Mouse (Mus musculus): ENCODE data around the gene Calhm5. TPM values are rescaled to one million over a fixed set of nuclear protein-coding genes. Genes with fewer than 3 reads are reported as not detected.

The Calhm5 gene
- polyA plus RNA-seq, 1 experiment from 2014 or later = 1.6 TPM

GRCm38 (mm10) chr10:34070999-34071492, 25.3 kb downstream of the Calhm5 start:
- no peaks in the 10 kb centered on the region for H3K9me3 ChIP-seq (ENCODE audit: control insufficient read depth, low read length)
- H3K4me1 ChIP-seq (ENCODE audit: control insufficient read depth in 2 of 2, insufficient read depth in 2 of 2, low read length in 2 of 2) = no peaks in the 10 kb centered on the region
- no peak overlapping the region for H3K4me3 ChIP-seq (ENCODE audit: control insufficient read depth in 1 of 2, insufficient read depth in 1 of 2, low read depth in 1 of 2, low read length in 2 of 2)
- H3K27ac ChIP-seq (replicated peaks in 1 of 2; ENCODE audit: control insufficient read depth in 1 of 2, insufficient read depth in 1 of 2, low read depth in 2 of 2, low read length in 2 of 2) = peak overlapping the region; percentile 65 to 75; a peak in 3 of 4 replicates
- no peaks in the 10 kb centered on the region for H3K27me3 ChIP-seq (ENCODE audit: control insufficient read depth, insufficient read depth, low read length)
- H3K9ac ChIP-seq (ENCODE audit: low read length) = no peak overlapping the region
- H3K4me2 ChIP-seq (ENCODE audit: low read length) = no peak overlapping the region
- 37% methylated on average over 5 of the region's 5 CpGs for WGBS
- no peak for ATAC-seq (ENCODE audit: insufficient number of reproducible peaks, insufficient read depth, low FRiP score, low read depth)
- H3K36me3 ChIP-seq (ENCODE audit: control insufficient read depth, insufficient read depth, low read length) = no peaks in the 10 kb centered on the region

DNA sequence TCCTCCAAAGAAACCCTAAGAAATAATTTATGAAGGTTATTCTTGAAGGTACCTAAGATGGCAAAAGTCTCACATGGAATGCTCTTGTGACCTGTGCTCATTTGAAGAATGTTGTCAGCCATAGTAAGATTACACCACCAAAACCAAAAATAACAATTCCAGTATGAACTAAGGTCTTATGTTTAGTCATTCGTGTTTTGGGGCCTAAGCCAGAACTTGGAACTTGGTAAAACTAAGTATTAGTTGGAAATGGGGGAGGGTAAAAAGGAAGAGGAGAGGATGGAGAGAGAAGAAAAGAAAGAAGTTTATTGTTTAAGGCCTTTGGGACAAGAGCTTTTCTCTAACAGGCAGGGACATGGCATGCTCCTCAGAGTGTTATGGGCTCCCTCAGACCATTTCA, 26.7 kb downstream of the Calhm5 start:
- no peak overlapping the region for H3K4me2 ChIP-seq (ENCODE audit: low read length)
- no peak overlapping the region for H3K4me3 ChIP-seq (ENCODE audit: control insufficient read depth in 1 of 2, insufficient read depth in 1 of 2, low read depth in 1 of 2, low read length in 2 of 2)
- no peak overlapping the region for H3K9ac ChIP-seq (ENCODE audit: low read length)
- WGBS = 51% methylated on average over 1 of the region's 1 CpGs
- no peaks in the 10 kb centered on the region for H3K9me3 ChIP-seq (ENCODE audit: control insufficient read depth, low read length)
- no peaks in the 10 kb centered on the region for H3K36me3 ChIP-seq (ENCODE audit: control insufficient read depth, insufficient read depth, low read length)
- no peaks in the 10 kb centered on the region for H3K27me3 ChIP-seq (ENCODE audit: control insufficient read depth, insufficient read depth, low read length)
- ATAC-seq (ENCODE audit: insufficient number of reproducible peaks, insufficient read depth, low FRiP score, low read depth) = no peak
- no peak overlapping the region for H3K27ac ChIP-seq (replicated peaks in 1 of 2; ENCODE audit: control insufficient read depth in 1 of 2, insufficient read depth in 1 of 2, low read depth in 2 of 2, low read length in 2 of 2)
- H3K4me1 ChIP-seq (ENCODE audit: control insufficient read depth in 2 of 2, insufficient read depth in 2 of 2, low read length in 2 of 2) = no peaks in the 10 kb centered on the region

DNA sequence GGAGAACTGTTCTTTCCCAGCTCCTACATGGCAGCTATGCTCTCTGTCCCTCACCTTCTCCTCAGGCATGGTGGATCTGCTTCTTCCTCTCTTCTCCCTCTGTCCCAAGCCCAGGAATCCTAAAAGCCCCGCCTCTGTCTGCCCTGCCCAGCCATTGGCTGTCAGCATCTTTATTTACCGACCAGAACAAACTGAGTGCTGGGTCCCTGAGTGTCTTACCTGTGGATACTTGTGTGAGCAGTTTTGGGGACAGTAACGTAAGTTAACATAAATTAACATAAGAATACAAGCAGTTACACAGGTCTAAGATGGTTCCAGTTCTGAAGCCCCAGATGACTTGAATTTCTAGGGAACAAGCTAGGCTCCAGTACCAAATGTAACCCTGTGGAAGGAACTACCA, 29.7 kb downstream of the Calhm5 start:
- no peaks in the 10 kb centered on the region for H3K4me1 ChIP-seq (ENCODE audit: control insufficient read depth in 2 of 2, insufficient read depth in 2 of 2, low read length in 2 of 2)
- H3K9ac ChIP-seq (ENCODE audit: low read length) = no peak overlapping the region
- H3K4me3 ChIP-seq (ENCODE audit: control insufficient read depth in 1 of 2, insufficient read depth in 1 of 2, low read depth in 1 of 2, low read length in 2 of 2) = no peak overlapping the region
- H3K36me3 ChIP-seq (ENCODE audit: control insufficient read depth, insufficient read depth, low read length) = no peaks in the 10 kb centered on the region
- no peaks in the 10 kb centered on the region for H3K27me3 ChIP-seq (ENCODE audit: control insufficient read depth, insufficient read depth, low read length)
- H3K27ac ChIP-seq (replicated peaks in 1 of 2; ENCODE audit: control insufficient read depth in 1 of 2, insufficient read depth in 1 of 2, low read depth in 2 of 2, low read length in 2 of 2) = no peak overlapping the region
- 52% methylated on average over 3 of the region's 3 CpGs for WGBS
- H3K9me3 ChIP-seq (ENCODE audit: control insufficient read depth, low read length) = no peaks in the 10 kb centered on the region
- no peak overlapping the region for H3K4me2 ChIP-seq (ENCODE audit: low read length)
- ATAC-seq (ENCODE audit: insufficient number of reproducible peaks, insufficient read depth, low FRiP score, low read depth) = no peak

GRCm38 (mm10) chr10:34053987-34054386, 42.3 kb downstream of the Calhm5 start:
- H3K36me3 ChIP-seq (ENCODE audit: control insufficient read depth, insufficient read depth, low read length) = no peaks in the 10 kb centered on the region
- 62% methylated on average over 2 of the region's 2 CpGs for WGBS
- no peak overlapping the region for H3K4me3 ChIP-seq (ENCODE audit: control insufficient read depth in 1 of 2, insufficient read depth in 1 of 2, low read depth in 1 of 2, low read length in 2 of 2)
- no peaks in the 10 kb centered on the region for H3K4me1 ChIP-seq (ENCODE audit: control insufficient read depth in 2 of 2, insufficient read depth in 2 of 2, low read length in 2 of 2)
- no peak overlapping the region for H3K4me2 ChIP-seq (ENCODE audit: low read length)
- ATAC-seq (ENCODE audit: insufficient number of reproducible peaks, insufficient read depth, low FRiP score, low read depth) = no peak
- H3K9me3 ChIP-seq (ENCODE audit: control insufficient read depth, low read length) = no peaks in the 10 kb centered on the region
- H3K27me3 ChIP-seq (ENCODE audit: control insufficient read depth, insufficient read depth, low read length) = no peaks in the 10 kb centered on the region
- H3K9ac ChIP-seq (ENCODE audit: low read length) = no peak overlapping the region
- H3K27ac ChIP-seq (replicated peaks in 1 of 2; ENCODE audit: control insufficient read depth in 1 of 2, insufficient read depth in 1 of 2, low read depth in 2 of 2, low read length in 2 of 2) = no peak overlapping the region

- H3K27ac ChIP-seq (replicated peaks in 1 of 2; ENCODE audit: control insufficient read depth in 1 of 2, insufficient read depth in 1 of 2, low read depth in 2 of 2, low read length in 2 of 2) = no peak within 1 kb of the TSS
- no peaks in the 10 kb centered on the region for H3K36me3 ChIP-seq (ENCODE audit: control insufficient read depth, insufficient read depth, low read length)
- H3K4me3 ChIP-seq (ENCODE audit: control insufficient read depth in 1 of 2, insufficient read depth in 1 of 2, low read depth in 1 of 2, low read length in 2 of 2) = no peak within 1 kb of the TSS
- no peak for ATAC-seq (ENCODE audit: insufficient number of reproducible peaks, insufficient read depth, low FRiP score, low read depth)
- 75% methylated on average over 5 of the region's 5 CpGs for WGBS
- H3K4me1 ChIP-seq (ENCODE audit: control insufficient read depth in 2 of 2, insufficient read depth in 2 of 2, low read length in 2 of 2) = no peaks in the 10 kb centered on the region
- no peak within 1 kb of the TSS for H3K4me2 ChIP-seq (ENCODE audit: low read length)
- H3K27me3 ChIP-seq (ENCODE audit: control insufficient read depth, insufficient read depth, low read length) = no peaks in the 10 kb centered on the region
- no peak within 1 kb of the TSS for H3K9ac ChIP-seq (ENCODE audit: low read length)
- no peaks in the 10 kb centered on the region for H3K9me3 ChIP-seq (ENCODE audit: control insufficient read depth, low read length)
Observed at GRCm38 (mm10) chr10:34044210-34044609, 52.1 kb downstream of the Calhm5 start, which contains the start of gene Calhm4. Gene Calhm4, minus strand, starts transcription at chr10:34044310.

Other genes starting within 250 kb of the Calhm5 start
- gene Sult3a1, start 238.8 kb downstream of the Calhm5 start, polyA plus RNA-seq (2014; fragmentation: Nextera tagmentation; extraction: Ambion mirVana) = not detected in 2 replicates
- gene Rsph4a, start 191.4 kb downstream of the Calhm5 start, polyA plus RNA-seq (2014; fragmentation: Nextera tagmentation; extraction: Ambion mirVana) = 0.05 TPM in 2 replicates
- gene Zup1, start 145.2 kb downstream of the Calhm5 start, polyA plus RNA-seq (2014; fragmentation: Nextera tagmentation; extraction: Ambion mirVana) = 12.2 and 13.6 TPM in 2 replicates
- gene Rwdd1, start 76.9 kb downstream of the Calhm5 start, polyA plus RNA-seq (2014; fragmentation: Nextera tagmentation; extraction: Ambion mirVana) = 107 and 109 TPM in 2 replicates
- gene Trappc3l, start 58.9 kb downstream of the Calhm5 start, polyA plus RNA-seq (2014; fragmentation: Nextera tagmentation; extraction: Ambion mirVana) = not detected in 2 replicates
- gene Calhm4, start 52.2 kb downstream of the Calhm5 start, polyA plus RNA-seq (2014; fragmentation: Nextera tagmentation; extraction: Ambion mirVana) = not detected in 2 replicates
- gene Calhm6, start 31.5 kb upstream of the Calhm5 start, polyA plus RNA-seq (2014; fragmentation: Nextera tagmentation; extraction: Ambion mirVana) = 0.67 and 0.74 TPM in 2 replicates
- 15.6 and 16.8 TPM in 2 replicates for gene Dse, start 111.2 kb upstream of the Calhm5 start, polyA plus RNA-seq (2014; fragmentation: Nextera tagmentation; extraction: Ambion mirVana)
- 67.1 and 70.7 TPM in 2 replicates for gene Tspyl1, start 185.7 kb upstream of the Calhm5 start, polyA plus RNA-seq (2014; fragmentation: Nextera tagmentation; extraction: Ambion mirVana)
- 10.0 and 11.9 TPM in 2 replicates for gene Tspyl4, start 200.9 kb upstream of the Calhm5 start, polyA plus RNA-seq (2014; fragmentation: Nextera tagmentation; extraction: Ambion mirVana)